Mouse (Mus musculus) stomach, postnatal 0 days (tissue): ENCODE data around the gene Gpr55.

Source experiments
- CTCF ChIP-seq: IDR thresholded peaks from 2 replicates; pipeline ENCODE4 v1.5.1; 2016; ENCODE audit warnings: antibody characterized with exemption, low read depth, mild to moderate bottlenecking, moderate library complexity
- EP300 ChIP-seq: optimal IDR thresholded peaks from 2 replicates; pipeline ENCODE3; 2016; ENCODE audit warnings: antibody characterized with exemption

DNA sequence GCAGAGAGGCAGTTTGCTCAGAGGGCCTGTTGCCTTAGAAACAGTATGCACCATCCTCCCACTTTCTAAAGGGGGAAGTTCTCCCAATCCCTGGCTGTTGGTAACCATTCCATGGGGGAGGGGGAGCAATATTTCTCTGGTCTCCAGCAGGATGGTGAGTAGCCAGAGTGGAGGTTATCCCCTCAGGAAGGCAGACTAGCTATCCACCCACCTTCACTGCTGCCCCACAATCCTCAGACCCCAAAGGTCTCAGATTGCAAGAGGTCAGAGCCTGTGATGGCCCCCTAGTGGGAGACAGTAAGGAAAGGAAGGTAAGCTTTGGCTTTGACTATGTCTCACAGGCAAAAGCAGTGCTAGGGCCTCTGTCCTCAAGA lies 61.4 kb downstream of the Gpr55 start:
- TF ChIP-seq EP300 (no peak), CTCF (peak; percentile 50)
